Mouse (Mus musculus): Measurements from ENCODE around the gene Tle4.

- TF ChIP-seq CTCF (IDR thresholded peaks at IDR 0.05; ENCODE audit: borderline replicate concordance, insufficient read depth, low read depth, low read length) (no peak), POLR2A (IDR thresholded peaks at IDR 0.05; ENCODE audit: borderline replicate concordance, insufficient read depth, low read length) (no peak)
Observed at GRCm38 (mm10) chr19:14463281-14464079, 134.4 kb downstream of the Tle4 start.
